Mouse (Mus musculus): ENCODE measurements around the gene Alox8. TPM values are rescaled to one million over a fixed set of nuclear protein-coding genes. Genes with fewer than 3 reads are reported as not detected.

Gene Alox8
- polyA plus RNA-seq, 1 experiment from 2014 or later, result 0.67 TPM

DNA sequence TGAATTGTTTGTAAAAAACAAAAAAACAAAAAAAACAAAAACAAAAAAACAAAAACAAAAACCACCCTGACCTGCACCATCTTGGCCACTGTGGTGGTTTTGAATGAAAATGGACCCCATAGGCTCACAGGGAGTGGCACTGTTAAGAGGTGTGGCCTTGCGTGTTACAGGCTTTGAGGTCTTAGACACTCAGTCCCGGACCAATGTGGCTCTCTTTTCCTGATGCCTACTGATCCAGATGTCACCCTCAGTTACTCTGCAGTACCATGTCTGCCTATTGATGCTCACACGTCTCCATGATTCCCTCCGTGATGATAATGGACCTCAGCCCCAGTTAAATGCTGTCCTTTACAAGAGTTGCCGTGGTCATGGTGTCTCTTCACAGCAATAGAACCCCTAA is 19.8 kb upstream of the Alox8 start:
- Histone ChIP-seq H3K27ac (no peak overlapping the region), H3K36me3 (no peaks in the 10 kb centered on the region), H3K4me3 (no peak overlapping the region), H3K9me3 (no peaks in the 10 kb centered on the region), H3K9ac (no peak overlapping the region), H3K4me2 (no peak overlapping the region), H3K27me3 (no peaks in the 10 kb centered on the region), H3K4me1 (no peaks in the 10 kb centered on the region)
- 86% methylated on average over 5 of the region's 5 CpGs for WGBS
- ATAC-seq (ENCODE audit: borderline replicate concordance, extremely low read depth, low FRiP score, low TSS enrichment), result no peak

DNA sequence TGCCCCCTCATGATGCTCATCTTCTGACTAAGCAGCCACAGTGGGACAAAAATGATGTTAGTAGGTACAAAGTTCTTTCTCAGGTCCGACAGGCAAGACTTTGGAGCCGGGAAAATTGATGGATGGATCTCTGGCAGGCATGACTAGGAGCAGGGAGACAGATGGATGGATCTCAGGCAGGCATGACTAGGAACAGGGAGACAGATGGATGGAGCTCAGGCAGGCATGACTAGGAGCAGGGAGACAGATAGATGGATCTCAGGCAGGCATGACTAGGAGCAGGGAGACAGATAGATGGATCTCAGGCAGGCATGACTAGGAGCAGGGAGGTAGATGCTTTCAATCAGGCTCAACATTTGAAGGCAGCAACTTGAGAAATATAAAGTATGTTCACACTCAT is 13.8 kb upstream of the Alox8 start:
- Histone ChIP-seq H3K27me3 (0 out of 2 replicates have a peak, but pooled peaks cover 4% of the 10 kb centered on the region), H3K9me3 (no peaks in the 10 kb centered on the region), H3K4me1 (no peaks in the 10 kb centered on the region), H3K4me3 (no peak overlapping the region), H3K4me2 (no peak overlapping the region), H3K9ac (no peak overlapping the region), H3K27ac (no peak overlapping the region), H3K36me3 (no peaks in the 10 kb centered on the region)
- 5% methylated on average over 2 of the region's 2 CpGs for WGBS
- no peak for ATAC-seq (ENCODE audit: borderline replicate concordance, extremely low read depth, low FRiP score, low TSS enrichment)

DNA sequence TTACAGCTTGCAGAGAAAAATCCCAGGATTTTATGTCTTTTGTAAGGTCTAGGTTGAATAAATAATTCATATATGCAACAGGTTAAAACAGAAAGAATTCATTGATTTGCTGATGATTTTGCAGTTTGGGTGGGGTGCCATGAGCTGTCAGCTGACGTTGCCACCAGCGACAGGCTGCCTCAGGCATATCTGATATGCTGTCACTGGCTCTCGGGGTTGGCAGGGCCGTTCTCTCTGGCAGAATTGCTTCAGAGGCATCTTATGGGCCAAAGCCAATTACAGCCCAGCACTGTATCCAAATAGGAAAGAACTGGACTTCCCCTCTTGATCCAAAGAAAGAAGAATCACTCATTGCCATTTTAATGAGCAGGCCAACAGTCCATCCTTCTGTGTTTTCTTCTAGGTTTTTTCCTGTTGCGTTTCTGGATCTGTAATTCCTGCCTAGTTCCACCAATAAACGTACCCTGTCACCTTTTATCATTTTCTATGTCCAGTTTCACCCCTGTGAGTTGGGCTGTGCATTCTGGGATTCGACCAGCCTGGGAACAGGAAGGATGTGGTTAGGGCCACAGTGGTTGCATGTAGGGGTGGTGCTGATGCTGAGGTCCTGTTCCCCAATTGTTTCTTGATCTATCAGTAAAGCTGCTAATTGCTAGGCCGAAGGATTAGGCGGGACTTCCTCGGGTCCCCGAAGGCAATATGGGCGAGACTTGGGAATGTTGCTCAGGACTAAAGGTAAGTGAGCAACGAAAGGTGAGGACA is 5.0 kb upstream of the Alox8 start:
- Histone ChIP-seq H3K4me3 (no peak overlapping the region), H3K4me1 (no peaks in the 10 kb centered on the region), H3K36me3 (no peaks in the 10 kb centered on the region), H3K4me2 (no peak overlapping the region), H3K27me3 (peaks cover 11% of the 10 kb centered on the region), H3K9ac (no peak overlapping the region), H3K9me3 (no peaks in the 10 kb centered on the region), H3K27ac (no peak overlapping the region)
- no peak for ATAC-seq (ENCODE audit: borderline replicate concordance, extremely low read depth, low FRiP score, low TSS enrichment)
- WGBS, result 76% methylated on average over 13 of the region's 13 CpGs

DNA sequence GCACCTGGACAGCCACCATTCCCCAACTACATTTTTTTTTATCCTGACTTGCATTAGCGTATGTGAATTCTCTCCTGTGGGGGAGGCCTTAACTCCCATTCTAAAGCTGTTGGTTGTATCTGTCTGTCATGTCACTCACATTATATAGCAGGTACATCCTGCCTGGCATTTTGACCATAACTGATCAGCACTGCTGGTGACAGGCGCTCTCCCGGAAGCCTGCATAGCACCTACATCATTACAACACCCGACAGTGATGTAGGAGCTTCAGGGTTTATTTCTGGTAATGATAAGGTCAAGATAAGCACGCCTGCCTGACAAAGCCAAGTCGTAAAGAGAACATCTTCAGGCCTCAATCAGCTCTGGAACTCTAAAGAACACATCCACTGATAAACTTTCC is 2.6 kb upstream of the Alox8 start:
- 38% methylated on average over 6 of the region's 6 CpGs for WGBS
- ATAC-seq (ENCODE audit: borderline replicate concordance, extremely low read depth, low FRiP score, low TSS enrichment), result no peak

DNA sequence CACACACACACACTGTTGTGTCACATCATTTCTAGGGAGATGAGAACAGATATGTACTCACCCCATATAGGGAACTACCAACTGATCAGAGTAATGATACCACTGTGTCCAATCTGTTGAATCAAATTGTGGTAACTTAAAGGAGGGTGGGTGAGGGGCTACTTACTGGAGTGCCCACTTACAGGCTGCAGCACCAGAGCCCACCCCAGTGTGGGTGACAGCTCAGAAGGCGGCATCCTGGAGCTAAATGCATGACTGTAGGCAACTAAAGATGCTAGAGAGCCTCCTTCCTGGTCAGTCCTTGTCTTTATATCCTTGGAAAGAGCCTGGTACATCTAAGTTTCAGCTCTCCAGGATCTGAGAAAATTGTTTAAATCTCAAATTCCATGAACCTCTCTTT is 1.6 kb upstream of the Alox8 start:
- no peak overlapping the region for H3K4me2 ChIP-seq
- H3K9me3 ChIP-seq, result no peaks in the 10 kb centered on the region
- 90% methylated on average over 1 of the region's 1 CpGs for WGBS
- H3K4me1 ChIP-seq, result peaks cover 7% of the 10 kb centered on the region
- no peak overlapping the region for H3K4me3 ChIP-seq
- ATAC-seq (ENCODE audit: borderline replicate concordance, extremely low read depth, low FRiP score, low TSS enrichment), result no peak
- H3K9ac ChIP-seq, result no peak overlapping the region
- peaks cover 30% of the 10 kb centered on the region for H3K27me3 ChIP-seq
- no peaks in the 10 kb centered on the region for H3K36me3 ChIP-seq
- no peak overlapping the region for H3K27ac ChIP-seq

More for the DNA sequence above, 2.6 kb upstream of the Alox8 start:
- H3K9me3 ChIP-seq, result no peaks in the 10 kb centered on the region
- no peak overlapping the region for H3K4me2 ChIP-seq
- no peak overlapping the region for H3K4me3 ChIP-seq
- no peak overlapping the region for H3K27ac ChIP-seq
- H3K27me3 ChIP-seq, result peaks cover 30% of the 10 kb centered on the region
- no peak overlapping the region for H3K9ac ChIP-seq
- no peaks in the 10 kb centered on the region for H3K36me3 ChIP-seq
- peaks cover 7% of the 10 kb centered on the region for H3K4me1 ChIP-seq

DNA sequence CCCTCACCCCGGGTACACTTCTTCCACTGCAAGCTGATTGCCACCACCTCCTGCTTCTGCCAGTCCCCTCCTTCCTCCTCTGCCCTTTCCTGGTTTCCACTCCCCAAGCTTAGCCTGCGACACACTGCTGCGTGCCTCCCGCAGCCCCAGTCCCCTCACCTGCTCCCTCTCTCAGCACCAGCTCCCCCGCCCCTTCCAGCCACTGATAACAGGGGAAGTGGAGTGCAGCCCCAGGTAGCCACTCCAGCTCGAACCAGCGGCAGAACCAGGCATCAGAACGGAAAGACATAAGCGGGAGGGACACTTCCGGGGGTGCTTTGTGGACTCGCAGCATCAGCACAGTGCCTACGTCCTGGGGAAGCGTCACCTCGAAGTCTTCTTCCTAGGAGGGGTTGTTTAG is 449 bp downstream of the Alox8 start:
- Histone ChIP-seq H3K9ac (no peak overlapping the region), H3K36me3 (no peaks in the 10 kb centered on the region), H3K27ac (no peak overlapping the region), H3K4me2 (peak overlapping the region; percentile 55), H3K9me3 (no peaks in the 10 kb centered on the region), H3K27me3 (peaks cover 30% of the 10 kb centered on the region), H3K4me1 (peaks cover 7% of the 10 kb centered on the region), H3K4me3 (peak overlapping the region; percentile 21)
- no peak for ATAC-seq (ENCODE audit: borderline replicate concordance, extremely low read depth, low FRiP score, low TSS enrichment)
- 2% methylated on average over 14 of the region's 14 CpGs for WGBS

DNA sequence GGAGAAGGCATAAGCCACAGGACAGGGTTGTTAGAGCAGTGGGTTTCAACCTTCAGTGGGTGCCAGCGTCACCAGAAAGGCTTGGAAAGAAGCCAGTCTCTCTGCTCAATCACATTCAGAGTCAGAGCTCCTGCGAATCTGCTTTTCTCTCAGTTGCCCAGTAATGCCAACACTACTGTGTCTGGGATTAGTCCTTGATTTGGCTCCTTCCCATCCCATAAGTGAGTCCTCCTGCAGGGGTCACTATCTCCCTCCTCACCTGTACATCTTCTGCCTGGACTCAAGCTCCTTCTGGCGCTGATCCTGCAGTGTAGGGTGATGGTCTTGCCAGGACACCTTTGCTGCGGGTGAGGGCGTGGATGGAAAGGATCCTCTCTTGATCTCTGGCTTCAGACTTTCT is 877 bp downstream of the Alox8 start:
- H3K9ac ChIP-seq, result no peak overlapping the region
- no peak for ATAC-seq (ENCODE audit: borderline replicate concordance, extremely low read depth, low FRiP score, low TSS enrichment)
- WGBS, result 4% methylated on average over 5 of the region's 5 CpGs
- H3K4me3 ChIP-seq, result no peak overlapping the region
- no peak overlapping the region for H3K27ac ChIP-seq
- H3K4me1 ChIP-seq, result peaks cover 7% of the 10 kb centered on the region
- no peaks in the 10 kb centered on the region for H3K9me3 ChIP-seq
- peaks cover 30% of the 10 kb centered on the region for H3K27me3 ChIP-seq
- H3K36me3 ChIP-seq, result no peaks in the 10 kb centered on the region
- peak overlapping the region; percentile 55 for H3K4me2 ChIP-seq

DNA sequence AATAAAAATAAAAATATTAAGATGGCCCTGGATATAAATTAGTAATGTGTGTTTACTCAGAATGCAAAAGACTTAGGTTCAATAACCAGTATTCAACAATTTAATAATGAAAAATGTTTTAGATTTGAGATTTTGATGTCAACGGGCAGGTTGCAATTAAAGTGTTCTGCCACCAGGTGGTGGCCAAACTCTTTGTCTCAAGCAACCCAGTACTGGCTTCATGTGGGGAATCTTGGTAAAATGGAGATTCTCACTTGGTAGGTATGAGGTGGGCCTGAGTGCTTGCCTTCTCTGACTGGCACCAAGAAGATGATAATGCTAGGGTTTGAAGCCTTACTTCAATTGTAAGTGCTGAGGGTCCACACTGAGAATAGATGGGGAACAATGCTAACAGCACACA is 4.8 kb downstream of the Alox8 start:
- no peak overlapping the region for H3K9ac ChIP-seq
- H3K27ac ChIP-seq, result no peak overlapping the region
- H3K4me2 ChIP-seq, result no peak overlapping the region
- H3K9me3 ChIP-seq, result no peaks in the 10 kb centered on the region
- peaks cover 21% of the 10 kb centered on the region for H3K27me3 ChIP-seq
- H3K4me1 ChIP-seq, result peaks cover 7% of the 10 kb centered on the region
- no peaks in the 10 kb centered on the region for H3K36me3 ChIP-seq
- no peak overlapping the region for H3K4me3 ChIP-seq
- no peak for ATAC-seq (ENCODE audit: borderline replicate concordance, extremely low read depth, low FRiP score, low TSS enrichment)
- 0% methylated on average over 1 of the region's 1 CpGs for WGBS

DNA sequence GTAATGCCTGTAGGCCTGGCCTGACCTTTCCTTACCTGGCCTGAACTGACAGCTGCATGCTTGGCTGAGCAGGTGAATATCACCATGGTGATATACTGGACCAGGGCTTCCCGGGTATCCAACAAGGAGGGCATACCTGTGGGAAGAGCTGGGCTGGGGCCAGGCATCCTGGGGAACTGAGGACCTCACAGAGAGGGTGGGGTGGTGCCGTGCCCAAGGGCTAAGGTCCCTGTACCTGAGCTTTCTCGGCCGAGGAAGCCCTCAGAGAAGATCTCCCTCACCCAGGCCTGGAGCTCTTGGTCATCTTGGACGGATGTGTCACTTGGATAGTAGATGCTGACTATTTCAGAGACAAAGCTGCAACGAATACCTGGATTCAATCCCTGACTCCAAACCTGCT is 11.7 kb downstream of the Alox8 start:
- WGBS, result 74% methylated on average over 6 of the region's 6 CpGs
- no peak overlapping the region for H3K27ac ChIP-seq
- H3K4me3 ChIP-seq, result no peak overlapping the region
- H3K4me1 ChIP-seq, result no peaks in the 10 kb centered on the region
- no peak overlapping the region for H3K4me2 ChIP-seq
- H3K9ac ChIP-seq, result no peak overlapping the region
- no peak for ATAC-seq (ENCODE audit: borderline replicate concordance, extremely low read depth, low FRiP score, low TSS enrichment)
- no peaks in the 10 kb centered on the region for H3K36me3 ChIP-seq
- no peaks in the 10 kb centered on the region for H3K9me3 ChIP-seq
- no peaks in the 10 kb centered on the region for H3K27me3 ChIP-seq

DNA sequence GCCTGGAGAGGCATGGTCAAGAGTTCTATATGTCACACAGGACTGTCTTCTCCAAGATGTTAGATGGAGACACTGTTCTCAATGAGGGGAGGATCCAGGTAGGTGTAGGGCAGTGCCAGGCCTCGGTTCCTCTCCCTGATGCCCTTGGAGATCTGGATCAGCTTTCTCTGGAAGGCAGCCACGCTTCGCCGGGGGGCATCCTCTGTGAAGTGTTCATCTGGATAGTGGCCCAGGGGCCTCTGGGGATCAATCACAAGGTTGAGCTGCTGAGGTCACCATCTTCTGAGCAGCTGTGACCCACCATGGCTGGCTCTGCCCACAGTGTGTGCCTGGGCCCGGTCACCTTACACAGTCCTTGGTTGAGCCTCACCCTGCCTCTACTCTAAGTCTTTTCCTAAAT is 12.6 kb downstream of the Alox8 start:
- no peak for ATAC-seq (ENCODE audit: borderline replicate concordance, extremely low read depth, low FRiP score, low TSS enrichment)
- Histone ChIP-seq H3K36me3 (no peaks in the 10 kb centered on the region), H3K9me3 (no peaks in the 10 kb centered on the region), H3K27ac (no peak overlapping the region), H3K27me3 (no peaks in the 10 kb centered on the region), H3K9ac (no peak overlapping the region), H3K4me1 (no peaks in the 10 kb centered on the region), H3K4me2 (no peak overlapping the region), H3K4me3 (no peak overlapping the region)
- WGBS, result 79% methylated on average over 5 of the region's 5 CpGs

DNA sequence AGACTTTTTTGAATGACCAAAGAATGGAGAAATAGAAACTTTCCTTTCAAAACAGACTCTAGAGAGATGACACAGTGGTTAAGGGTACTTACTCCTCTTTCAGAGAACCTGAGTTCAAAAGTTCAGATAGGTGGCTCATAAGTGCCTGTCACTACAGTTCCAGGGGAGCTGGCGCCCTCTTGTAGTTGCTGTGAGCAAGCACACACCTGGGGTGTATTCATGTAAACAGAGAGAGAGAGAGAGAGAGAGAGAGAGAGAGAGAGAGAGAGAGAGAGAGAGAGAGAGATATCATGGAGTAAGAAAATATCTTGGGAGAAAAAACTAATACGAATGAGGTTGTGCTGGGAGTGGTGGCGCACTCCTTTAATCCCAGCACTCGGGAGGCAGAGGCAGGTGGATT is 17.5 kb downstream of the Alox8 start:
- no peak overlapping the region for H3K4me3 ChIP-seq
- H3K27me3 ChIP-seq, result no peaks in the 10 kb centered on the region
- 67% methylated on average over 4 of the region's 4 CpGs for WGBS
- H3K9ac ChIP-seq, result no peak overlapping the region
- no peak for ATAC-seq (ENCODE audit: borderline replicate concordance, extremely low read depth, low FRiP score, low TSS enrichment)
- no peak overlapping the region for H3K27ac ChIP-seq
- no peaks in the 10 kb centered on the region for H3K9me3 ChIP-seq
- H3K4me2 ChIP-seq, result no peak overlapping the region
- H3K36me3 ChIP-seq, result no peaks in the 10 kb centered on the region
- no peaks in the 10 kb centered on the region for H3K4me1 ChIP-seq

DNA sequence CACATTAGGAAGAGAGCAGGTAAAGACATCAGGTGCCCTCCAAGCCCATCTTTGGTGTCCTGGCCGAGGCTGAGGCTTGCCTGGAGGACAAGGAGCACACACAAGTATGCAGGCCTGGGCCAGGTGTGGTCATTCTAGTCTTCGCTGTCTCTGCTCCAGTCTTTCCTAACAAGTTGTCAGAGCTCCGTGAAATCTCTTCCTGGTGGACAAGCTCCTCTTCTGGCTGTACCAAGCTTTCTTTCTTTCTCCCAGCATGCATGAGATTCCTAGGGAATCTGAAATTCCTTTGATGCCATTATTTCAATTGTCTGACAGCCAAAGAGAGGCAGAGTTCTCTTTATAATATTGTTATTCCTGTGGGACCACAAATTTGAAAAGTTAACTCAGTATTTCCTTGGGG is 18.1 kb downstream of the Alox8 start:
- H3K9me3 ChIP-seq, result no peaks in the 10 kb centered on the region
- ATAC-seq (ENCODE audit: borderline replicate concordance, extremely low read depth, low FRiP score, low TSS enrichment), result no peak
- H3K36me3 ChIP-seq, result no peaks in the 10 kb centered on the region

DNA sequence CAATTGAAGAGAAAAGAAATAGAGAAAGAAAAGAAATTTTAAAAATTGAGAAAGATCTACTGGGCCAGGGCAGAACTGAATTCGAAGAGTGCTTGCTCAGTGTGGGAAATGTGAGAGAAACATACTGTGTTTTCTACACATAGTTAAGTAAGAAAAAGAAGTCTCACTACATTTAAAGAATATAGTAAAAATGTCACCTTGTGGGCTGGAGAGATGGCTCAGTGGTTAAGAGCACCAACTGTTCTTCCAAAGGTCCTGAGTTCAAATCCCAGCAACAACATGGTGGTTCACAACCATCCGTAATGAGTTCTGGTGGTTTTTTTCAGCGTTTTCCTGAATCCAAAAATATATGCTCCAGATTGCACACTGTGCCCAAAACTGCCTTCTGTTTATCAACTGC is 19.1 kb downstream of the Alox8 start:
- Histone ChIP-seq H3K4me2 (no peak overlapping the region), H3K4me3 (no peak overlapping the region), H3K27me3 (no peaks in the 10 kb centered on the region), H3K4me1 (no peaks in the 10 kb centered on the region), H3K27ac (no peak overlapping the region), H3K9ac (no peak overlapping the region), H3K9me3 (no peaks in the 10 kb centered on the region), H3K36me3 (no peaks in the 10 kb centered on the region)
- 82% methylated on average over 3 of the region's 3 CpGs for WGBS
- no peak for ATAC-seq (ENCODE audit: borderline replicate concordance, extremely low read depth, low FRiP score, low TSS enrichment)

More for the DNA sequence above, 18.1 kb downstream of the Alox8 start:
- Histone ChIP-seq H3K4me2 (no peak overlapping the region), H3K4me3 (no peak overlapping the region), H3K4me1 (no peaks in the 10 kb centered on the region), H3K9ac (no peak overlapping the region), H3K27ac (no peak overlapping the region), H3K27me3 (no peaks in the 10 kb centered on the region)
- 29% methylated on average over 3 of the region's 3 CpGs for WGBS
